Mouse (Mus musculus): ENCODE results near the gene Ring1.
"Not testable (repeated sequence)": the region's sequence is repeated elsewhere in the genome, so short reads cannot be mapped to it uniquely, and the experiment has no call there.

Ring1 gene

DNA sequence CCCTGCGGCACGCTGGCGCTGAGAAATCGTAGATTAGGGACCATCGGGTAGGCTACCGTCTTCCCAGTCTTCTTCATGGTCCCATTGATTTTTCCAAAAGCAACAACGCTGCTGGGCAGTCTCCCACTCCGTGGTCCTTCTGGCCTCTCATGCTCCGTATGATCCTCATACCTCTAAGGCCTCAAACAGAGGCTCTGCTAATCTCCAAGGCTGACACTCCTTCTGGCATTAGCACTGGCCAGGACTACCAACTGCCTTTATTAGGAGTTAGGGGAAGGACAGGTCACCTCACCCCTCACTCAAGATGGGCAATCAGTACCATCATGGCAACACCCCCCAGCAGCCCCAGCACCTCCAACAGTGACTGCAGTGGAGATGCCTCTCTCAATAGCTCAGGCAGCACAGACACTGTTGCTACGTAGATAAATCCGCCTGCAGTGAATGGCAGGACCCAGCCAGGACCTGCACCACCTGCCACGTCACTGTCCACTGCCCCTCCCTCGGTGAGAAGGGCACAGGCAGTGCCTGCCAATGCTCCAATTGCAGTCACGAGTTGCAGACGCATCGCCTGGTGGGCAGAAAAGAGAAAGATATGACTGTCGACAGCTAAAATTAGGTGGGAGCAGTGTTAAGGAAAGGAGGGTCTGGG is 4.1 kb upstream of the Ring1 start:
- DNase-seq (ENCODE audit: low read depth) = no peak

DNA sequence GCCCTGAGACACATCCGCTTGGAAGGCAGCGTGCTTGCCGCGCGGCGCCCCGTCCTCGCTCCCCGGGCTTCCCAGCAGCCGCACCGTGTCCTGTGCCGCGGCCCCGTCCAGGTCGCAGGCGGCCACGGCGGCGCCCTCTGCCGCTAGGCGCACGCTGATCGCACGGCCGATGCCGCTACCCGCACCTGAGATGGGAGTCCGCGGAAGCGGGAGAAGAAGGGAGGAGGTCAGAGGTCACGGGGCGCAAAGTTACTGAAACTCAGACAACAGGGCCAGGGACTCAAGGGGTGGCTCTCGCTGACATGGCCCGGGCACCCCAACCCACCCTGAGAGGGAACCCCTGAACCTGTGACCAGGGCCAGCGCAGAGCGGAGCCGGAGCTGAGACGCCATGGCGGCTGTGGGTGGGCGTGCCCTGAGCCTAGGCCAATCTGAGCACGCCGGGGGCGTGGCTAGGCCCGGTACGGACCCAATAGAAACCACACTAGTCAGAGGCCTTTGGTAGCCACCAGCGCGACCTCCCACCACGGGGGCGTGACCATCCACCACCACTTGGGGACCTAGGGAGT is 3.3 kb upstream of the Ring1 start, which contains the start of gene H2-Ke6:
H2-Ke6 (minus strand) TSS at position 405 of the 568 bp plus-strand sequence.
- DNase-seq (ENCODE audit: low read depth) = peak; percentile 92

DNA sequence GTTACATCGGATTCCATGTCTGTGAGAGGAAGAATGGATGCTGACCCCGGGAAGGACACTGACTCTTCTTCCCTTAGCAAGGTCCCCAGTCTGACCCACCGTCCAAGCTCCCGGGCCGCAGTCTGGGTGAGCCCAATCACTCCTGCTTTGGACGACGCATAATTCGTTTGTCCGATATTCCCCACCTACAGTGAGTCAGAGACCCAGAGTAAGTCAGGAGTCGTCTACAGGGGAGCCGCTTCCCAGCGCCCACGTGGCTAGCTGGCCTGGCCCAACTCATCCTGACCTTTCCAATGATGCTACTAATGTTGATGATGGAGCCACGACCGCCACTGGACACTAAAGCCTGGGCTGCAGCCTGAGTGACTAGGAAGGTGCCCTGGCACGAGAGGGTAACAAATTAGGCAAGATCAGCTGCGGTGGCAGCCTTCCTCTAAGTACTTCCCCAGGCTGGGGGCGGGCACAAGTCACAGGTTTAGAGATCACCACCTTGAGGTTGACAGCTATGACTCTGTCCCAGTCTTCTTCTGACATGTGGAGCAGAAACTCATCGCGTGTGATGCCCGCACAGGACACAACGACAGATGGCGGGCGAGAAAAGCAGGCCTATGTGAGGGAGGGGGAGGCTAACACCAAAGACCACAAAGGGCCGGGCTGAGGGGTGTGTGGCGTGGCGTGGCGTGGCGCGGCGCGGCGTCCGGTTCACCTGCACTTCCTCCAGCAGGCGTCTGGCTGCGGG is 2.6 kb upstream of the Ring1 start:
- no peak for DNase-seq (ENCODE audit: low read depth)

DNA sequence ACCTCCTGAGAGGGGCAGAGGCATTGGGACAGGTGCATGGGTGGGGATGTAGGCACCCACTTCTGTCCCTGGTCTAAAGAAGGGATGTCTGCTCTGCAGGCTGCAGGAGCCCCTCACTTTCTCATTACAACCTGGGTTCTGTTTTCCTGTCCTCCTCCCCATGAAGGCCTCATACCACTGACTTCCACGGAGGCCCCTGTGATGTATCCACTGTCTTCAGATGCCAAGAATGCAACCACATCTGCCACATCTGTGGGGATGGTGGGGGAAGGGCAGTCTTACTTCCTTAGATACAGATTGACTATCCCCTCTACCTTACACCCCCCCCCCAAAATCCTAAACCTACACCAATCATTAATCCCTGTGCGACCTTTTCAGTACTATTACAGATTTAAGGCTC is 1.7 kb upstream of the Ring1 start:
- no peak for DNase-seq (ENCODE audit: low read depth)

DNA sequence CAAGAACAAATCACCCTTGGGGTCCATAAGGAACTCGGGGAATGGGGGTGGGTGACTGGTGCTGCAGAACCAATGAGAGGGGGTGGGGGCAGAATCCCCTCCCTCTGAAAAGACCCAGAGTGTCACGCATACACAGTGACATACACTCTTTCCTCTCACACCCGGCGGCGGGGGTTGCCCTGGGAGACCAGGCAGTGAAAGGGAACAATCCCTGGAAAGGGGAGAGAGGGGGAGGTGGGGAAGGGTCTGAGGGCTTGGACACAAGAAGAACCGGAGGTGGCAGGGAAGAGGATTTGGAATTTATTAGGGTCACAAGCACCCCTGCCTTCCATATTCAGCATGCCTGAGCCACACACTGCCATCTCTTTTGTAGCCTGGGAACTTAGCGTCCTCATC is 1.3 kb upstream of the Ring1 start:
- no peak for DNase-seq (ENCODE audit: low read depth)

DNA sequence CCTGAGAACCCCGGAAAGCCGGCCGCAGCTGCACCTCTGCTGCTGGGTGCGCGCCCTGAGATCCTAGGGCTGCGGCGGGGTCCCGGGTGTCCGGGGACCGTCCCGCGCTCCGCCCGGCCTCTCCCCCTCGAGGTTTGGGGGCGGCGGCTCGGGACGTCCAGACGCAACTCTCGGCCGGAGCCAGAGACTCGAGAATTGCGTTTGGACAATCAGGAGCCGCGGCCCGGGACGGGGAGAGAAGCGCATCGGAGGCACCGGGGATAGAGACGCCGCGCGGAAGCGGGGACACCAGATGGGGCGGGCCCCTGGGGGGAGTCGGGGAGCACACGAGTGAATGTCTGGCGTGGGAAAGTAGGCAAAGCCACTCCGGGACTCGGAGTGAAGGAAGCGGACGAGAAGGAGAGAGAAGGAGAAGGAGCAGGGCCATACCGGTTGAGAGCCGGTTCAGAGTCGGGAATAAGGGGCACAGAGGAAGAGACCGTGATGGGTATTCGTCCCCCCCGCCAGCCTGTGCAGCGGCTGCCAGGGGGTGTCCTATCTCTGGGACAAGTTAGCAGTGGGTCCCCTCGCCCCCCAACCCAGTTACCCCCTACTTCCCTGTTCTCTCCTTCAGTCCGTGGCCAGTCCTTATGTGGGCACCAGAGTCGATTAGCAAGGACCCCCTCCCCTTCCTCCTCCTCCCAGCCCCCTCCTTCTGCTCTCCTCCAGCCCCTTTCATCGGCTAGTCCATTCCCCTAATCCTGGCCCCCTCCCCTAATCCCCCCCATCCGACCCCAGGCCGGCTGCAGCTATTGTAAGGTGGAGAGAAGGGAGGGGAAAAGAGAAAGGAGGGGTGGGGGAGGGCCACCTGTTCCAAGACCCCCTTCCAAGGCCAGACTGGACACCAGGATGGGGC is 628 bp upstream of the Ring1 start:
- DNase-seq (ENCODE audit: low read depth) = no peak

DNA sequence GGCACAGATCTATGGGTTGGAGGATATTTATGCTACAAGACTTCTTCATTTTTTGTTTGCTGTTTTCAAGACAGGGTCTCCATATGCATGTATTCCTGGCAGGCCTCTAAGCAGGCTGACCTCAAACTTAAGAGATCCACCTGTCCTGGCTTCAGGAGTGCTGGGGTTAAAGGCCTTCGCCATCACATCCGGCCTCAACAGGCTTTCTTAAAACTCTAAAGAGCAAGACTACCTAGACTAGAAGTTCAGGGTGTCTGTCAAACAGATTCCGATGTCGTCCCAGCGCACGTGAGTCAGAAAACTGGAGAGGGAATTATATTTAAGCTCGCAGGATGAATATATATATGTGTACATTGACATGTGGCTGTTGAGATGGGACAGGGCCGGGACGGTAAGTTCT is 802 bp downstream of the Ring1 start:
- DNase-seq (ENCODE audit: low read depth) = no peak

DNA sequence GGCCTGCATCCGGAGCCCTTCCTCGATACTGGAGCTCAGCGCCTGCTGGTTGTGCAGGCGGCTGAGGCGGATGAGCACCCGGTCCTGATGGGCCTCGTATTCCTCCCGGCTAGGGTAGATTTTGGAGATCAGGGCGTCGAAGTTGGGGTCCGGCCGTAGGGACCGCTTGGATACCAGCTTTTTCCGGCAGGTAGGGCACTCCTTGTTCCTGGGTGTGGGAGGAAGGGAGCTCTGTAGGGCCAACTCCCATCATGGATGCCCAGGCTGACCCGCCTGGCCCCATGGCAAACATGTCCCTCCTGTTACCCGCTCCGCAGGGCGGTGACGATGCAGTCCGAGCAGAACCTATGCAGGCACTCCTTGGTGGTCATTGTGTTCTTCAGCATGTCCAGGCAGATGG is 1.5 kb downstream of the Ring1 start:
- DNase-seq (ENCODE audit: low read depth) = no peak

DNA sequence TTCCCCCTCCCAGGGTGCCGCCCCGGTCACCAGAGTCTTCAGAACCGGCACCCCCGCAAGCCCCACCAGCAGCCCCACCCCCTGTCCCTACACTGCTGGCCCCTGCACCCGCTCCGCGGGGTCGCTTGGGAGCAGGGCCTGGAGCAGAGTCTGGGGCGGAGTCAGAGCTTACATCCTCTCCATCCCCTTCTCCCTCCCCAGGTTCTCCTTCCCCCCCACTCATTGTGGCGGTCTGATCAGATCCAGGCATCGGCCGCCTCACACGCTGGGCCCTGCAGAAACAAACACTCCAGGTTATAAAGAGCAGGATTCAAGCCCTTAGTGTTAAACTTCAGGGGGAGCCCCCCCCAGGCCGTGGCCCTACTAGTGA is 2.1 kb downstream of the Ring1 start:
- no peak for DNase-seq (ENCODE audit: low read depth)

DNA sequence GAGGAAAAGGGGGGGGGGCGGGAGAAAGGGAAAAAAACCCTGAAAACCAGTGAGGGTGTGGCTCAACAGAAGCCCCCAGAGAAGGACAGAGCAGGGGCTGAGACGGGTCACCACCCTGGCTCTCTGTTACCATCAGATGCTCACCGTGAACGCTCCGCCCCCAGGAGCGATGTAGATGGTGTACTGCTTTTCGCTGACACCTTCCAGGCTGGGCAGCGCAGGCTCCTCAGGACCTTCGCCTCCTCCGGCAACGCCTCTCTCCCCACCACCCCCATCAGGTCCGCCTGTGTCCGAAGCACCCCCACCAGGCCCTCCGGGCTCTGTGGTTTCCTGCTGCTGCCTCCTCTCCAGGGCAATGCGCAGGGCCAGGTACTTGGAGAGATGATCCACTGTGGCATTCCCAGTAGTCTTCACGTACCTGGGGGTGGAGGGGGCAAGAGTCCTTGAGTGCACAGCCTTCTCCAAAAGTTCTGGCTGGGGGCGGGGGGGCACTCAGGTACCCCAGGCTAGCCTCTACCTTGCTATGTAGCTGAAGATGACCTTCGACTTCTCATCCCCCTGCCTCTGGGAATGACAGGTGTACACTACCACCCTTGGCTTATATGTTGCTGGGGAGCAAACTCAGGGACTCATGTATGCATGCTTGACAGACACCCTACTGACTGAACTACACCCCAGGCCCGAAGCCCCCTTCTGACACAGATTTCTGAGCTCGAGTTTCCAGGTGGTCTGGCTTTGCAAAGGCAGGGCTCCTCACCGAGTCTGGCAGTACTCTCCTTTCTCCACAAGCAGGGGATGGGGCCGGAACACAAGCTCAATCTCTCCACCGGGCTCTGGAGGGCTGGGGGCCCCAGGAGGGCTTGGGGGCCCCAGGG is 2.7 kb downstream of the Ring1 start:
- DNase-seq (ENCODE audit: low read depth) = no peak

DNA sequence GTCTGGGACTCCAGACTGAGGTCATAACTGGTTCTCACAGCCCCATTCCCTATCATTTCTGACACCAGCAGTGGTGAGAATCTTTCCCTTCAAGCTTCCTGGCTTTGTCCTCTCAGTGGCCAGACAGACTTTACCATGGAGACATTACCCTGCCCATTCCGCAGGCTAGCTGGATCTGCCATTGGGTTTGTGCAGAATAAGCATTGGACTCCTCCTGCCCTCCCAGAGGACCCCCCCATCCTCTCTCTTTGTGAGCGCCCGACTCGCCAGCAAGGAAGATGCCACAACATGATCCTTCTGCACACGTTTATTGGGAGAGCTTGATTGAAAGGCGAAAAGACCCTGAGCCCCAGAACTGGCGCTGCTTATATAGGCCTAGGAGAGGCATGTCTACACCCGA is 11.0 kb downstream of the Ring1 start:
- DNase-seq (ENCODE audit: low read depth) = no peak

DNA sequence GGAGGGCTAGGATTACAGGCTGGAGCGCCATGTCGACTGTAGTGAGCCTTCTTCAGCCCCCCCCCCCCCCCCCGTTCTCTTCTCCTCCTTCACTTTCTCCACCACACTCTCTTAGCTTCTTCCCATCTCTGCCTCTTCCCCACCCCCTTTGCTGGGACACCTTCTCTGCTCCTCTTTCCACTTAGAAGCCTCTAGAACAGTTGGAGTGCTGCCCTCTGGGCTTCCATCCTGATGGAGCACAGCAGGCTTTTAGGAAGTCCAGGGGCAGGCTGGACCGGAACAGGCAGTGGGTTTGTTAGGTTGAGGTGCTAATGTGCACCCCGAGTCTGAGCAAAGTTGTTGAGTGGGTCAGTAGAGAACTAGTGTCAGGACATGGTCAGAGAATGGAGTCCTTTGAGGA is 14.3 kb downstream of the Ring1 start:
- DNase-seq (ENCODE audit: low read depth) = no peak

DNA sequence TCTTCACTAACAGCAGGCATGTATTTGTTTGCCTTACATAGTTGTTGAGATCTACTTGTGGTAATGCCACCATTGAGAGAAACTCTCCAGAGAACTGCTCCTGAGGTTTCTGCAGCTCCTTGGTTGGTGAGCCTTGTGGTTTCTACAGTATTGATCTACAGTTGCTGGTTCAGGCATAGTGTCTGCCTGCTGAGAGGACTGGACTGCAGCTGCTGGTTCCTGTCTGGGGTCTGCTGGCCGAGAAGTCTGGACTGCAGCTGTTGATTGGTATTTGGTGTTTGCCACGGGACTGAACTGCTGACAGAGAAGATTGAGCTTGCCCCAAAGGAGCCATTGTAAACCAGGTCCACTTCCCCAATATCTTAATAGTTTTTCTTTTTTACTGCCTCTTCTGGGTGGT is 17.9 kb downstream of the Ring1 start:
- DNase-seq (ENCODE audit: low read depth) = no peak

DNA sequence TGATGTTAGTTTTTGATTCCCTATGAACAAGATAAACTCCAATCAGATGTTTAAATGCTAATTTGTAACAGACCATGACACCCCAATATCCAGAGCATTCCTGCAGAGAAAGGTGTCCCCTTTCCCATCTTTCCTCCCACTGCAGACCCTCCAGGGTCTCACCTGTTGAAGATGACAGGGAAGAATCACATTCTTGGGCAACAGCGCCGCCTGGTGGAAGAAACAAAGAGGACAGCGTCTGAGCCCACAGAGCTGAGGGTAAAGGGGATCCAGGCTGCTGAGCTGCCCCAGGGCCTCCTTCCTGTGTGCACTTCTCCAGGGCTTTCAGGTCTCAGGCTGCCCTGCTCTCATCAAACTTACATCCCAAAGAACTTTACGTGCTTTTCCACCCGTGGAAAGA is 21.1 kb downstream of the Ring1 start:
- DNase-seq (ENCODE audit: low read depth) = no peak

DNA sequence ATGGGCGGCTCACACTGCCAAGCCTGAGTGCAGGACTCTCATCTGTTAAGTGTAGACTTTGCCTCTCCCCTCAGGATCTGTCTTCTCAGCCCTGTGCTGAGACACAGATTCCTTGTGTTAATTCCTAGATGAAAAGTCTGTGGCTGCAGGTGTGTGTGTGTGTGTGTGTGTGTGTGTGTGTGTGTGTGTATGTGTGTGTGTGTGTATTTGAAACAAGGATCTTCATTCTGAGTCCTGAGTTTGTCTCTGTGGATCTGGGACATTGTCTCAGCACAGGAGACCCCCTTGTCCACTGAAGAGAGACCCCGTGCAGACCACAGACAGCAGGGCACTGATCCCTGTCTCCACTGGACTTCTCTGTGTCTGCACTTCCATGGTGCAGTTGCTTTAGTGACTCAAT is 23.7 kb downstream of the Ring1 start:
- not testable (repeated sequence) for DNase-seq (ENCODE audit: low read depth)

DNA sequence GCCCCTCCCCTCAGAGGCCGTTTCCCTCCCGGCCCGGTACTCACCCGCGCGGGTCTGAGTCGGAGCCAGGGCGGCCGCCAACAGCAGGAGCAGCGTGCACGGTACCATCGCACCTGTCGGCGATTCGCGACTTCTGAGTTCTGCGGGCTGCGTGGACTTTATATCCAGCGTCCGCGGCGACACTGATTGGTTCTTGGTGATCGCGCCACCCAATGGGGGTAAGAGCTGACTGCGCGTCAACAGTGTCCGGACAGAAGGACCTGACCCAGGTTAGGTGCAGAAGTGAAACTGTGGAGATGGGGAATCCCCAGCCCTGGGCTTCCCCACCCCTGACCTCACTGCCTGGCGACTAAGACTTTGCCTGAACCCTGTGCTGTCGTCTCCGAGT is 24.3 kb downstream of the Ring1 start, which contains the start of gene H2-K1:
H2-K1 (minus strand) TSS at position 198 of the 388 bp plus-strand sequence.
- peak; percentile 92 for DNase-seq (ENCODE audit: low read depth)

DNA sequence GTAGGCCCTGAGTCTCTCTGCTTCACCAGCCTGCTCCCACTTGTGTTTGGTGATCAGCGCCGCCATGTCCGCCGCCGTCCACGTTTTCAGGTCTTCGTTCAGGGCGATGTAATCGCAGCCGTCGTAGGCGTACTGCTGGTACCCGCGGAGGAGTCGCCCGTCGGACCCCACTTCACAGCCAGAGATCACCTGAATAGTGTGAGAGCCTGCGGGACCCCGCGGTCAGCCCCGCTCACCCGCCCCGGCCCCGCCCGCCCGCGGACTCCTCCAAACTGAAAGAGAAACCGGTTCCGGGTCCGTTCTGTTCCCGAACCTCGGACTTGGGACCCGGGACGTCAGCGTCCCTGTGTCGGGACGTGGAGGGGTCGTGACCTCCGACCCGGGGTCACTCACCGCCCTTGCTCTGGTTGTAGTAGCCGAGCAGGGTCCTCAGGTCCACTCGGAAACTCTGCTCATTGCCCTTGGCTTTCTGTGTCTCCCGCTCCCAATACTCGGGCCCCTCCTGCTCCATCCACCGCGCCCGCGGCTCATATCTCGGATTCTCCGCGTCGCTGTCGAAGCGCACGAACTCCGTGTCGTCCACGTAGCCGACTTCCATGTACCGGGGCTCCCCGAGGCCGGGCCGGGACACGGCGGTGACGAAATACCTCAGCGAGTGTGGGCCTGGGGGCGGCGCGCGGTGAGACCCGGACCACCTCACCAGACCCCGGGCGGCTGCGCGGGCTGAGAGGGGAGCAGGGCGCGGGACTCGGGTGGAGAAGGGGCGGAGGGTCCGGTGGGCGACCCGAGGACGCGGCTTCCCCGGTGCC is 24.9 kb downstream of the Ring1 start:
- DNase-seq (ENCODE audit: low read depth) = no peak

DNA sequence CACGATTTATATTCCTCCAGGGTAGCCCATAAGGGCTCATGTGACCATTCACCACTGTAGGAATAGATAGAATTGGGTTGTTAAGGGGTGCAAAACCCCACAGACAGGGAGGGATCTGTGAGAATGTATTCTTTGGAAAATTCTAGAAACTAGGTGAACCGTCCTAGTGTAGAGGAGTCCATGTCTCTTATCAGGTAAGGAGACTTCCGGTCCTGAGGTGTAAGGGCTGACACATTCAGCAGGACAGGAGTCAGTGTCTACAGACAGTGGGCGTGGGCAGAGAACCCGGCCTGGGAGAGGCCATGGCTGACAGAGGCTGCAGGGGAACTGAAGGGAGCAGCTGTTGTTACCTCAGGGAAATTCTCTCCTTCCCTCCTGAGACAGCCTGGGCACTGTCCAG is 25.8 kb downstream of the Ring1 start:
- not testable (repeated sequence) for DNase-seq (ENCODE audit: low read depth)

DNA sequence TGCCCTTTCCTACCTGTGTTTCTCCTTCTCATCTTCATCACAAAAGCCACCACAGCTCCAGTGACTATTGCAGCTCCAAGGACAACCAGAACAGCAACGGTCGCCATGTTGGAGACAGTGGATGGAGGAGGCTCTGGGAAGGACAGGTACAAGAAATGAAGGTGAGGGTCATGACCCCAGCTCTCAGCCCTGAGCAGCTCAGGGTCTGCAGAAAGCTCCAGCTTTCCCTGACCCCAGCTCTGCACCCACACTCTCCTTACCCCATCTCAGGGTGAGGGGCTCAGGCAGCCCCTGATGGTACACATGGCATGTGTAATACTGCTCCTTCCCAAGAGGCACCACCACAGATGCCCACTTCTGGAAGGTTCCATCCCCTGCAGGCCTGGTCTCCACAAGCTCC is 27.5 kb downstream of the Ring1 start:
- not testable (repeated sequence) for DNase-seq (ENCODE audit: low read depth)

DNA sequence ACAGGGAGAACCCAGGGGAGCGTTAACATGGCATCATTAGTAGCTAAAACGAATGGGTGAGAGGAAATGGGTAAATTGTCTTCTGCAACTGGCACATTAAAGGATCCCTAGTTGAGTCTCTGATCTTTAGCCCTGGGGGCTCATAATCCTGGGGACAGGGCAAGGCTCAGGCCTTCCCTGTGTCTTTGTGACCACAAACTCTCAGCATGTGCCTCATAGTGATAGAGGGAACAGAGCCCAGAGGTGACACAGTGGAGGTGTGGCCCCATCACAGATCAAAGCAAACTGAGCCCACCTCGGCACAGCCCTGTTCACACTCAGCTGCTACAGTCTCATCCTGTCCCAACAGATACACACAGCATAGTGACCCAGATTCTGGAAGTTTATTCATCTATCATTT is 28.8 kb downstream of the Ring1 start:
- no peak for DNase-seq (ENCODE audit: low read depth)

DNA sequence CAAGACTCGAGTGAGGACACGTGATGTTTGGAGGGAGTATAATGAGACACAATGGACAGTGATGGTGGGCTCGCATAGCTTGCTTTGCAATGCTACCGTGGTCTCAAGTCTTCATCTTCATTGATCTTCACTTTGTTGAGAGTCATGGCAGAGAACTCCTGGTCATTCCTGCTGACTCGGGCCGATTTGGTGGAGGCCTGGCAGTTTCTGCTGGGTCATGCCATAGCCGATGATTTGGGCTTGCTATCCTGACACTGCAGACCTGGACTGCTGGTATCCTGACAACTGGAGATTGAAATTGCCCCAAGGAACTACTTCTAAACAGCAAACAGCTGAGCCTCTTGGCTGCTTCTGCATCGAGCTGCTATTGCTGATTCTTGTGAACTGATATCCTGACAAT is 29.5 kb downstream of the Ring1 start:
- no peak for DNase-seq (ENCODE audit: low read depth)
